Mouse (Mus musculus) adipocyte (in vitro differentiated cells): ENCODE measurements around the gene Espnl.

Experiments used
- DNase-seq: peaks from one replicate; pipeline ENCODE4 v3.0.0-alpha.2; 2016; ENCODE audit warnings: low spot score

Espnl gene

GRCm38 (mm10) chr1:91321760-91322438 lies at the start of gene Espnl:
Gene Espnl (plus strand): TSS chr1:91322075.
- no peak for DNase-seq

- DNase-seq: no peak
Observed at GRCm38 (mm10) chr1:91272260-91272659, 49.6 kb upstream of the Espnl start.

GRCm38 (mm10) chr1:91276581-91276980 lies 45.3 kb upstream of the Espnl start:
- no peak for DNase-seq

GRCm38 (mm10) chr1:91277480-91277879 lies 44.4 kb upstream of the Espnl start:
- DNase-seq: no peak

- no peak for DNase-seq
Observed at GRCm38 (mm10) chr1:91278410-91279119, 43.3 kb upstream of the Espnl start.

- DNase-seq: no peak
Observed at GRCm38 (mm10) chr1:91279126-91279525, 42.7 kb upstream of the Espnl start.

- no peak for DNase-seq
Observed at GRCm38 (mm10) chr1:91282582-91282981, 39.3 kb upstream of the Espnl start.

GRCm38 (mm10) chr1:91289375-91289774 lies 32.5 kb upstream of the Espnl start:
- no peak for DNase-seq

GRCm38 (mm10) chr1:91292101-91292825 lies 29.6 kb upstream of the Espnl start:
- no peak for DNase-seq

- DNase-seq: no peak
Observed at GRCm38 (mm10) chr1:91295544-91295943, 26.3 kb upstream of the Espnl start.

GRCm38 (mm10) chr1:91297799-91298744 lies 23.8 kb upstream of the Espnl start, which contains the start of gene Scly:
Gene Scly (plus strand): TSS chr1:91298338.
- peak; percentile 61 for DNase-seq

GRCm38 (mm10) chr1:91299026-91299706 lies 22.7 kb upstream of the Espnl start:
- no peak for DNase-seq

GRCm38 (mm10) chr1:91299707-91300426 lies 22.0 kb upstream of the Espnl start:
- peak; percentile 77 for DNase-seq

- DNase-seq: peak; percentile 50
Observed at GRCm38 (mm10) chr1:91301206-91301920, 20.5 kb upstream of the Espnl start.

GRCm38 (mm10) chr1:91302021-91302420 lies 19.9 kb upstream of the Espnl start:
- DNase-seq: peak; percentile 38

- no peak for DNase-seq
Observed at GRCm38 (mm10) chr1:91304621-91305020, 17.3 kb upstream of the Espnl start.

GRCm38 (mm10) chr1:91309366-91310085 lies 12.3 kb upstream of the Espnl start:
- no peak for DNase-seq

- DNase-seq: no peak
Observed at GRCm38 (mm10) chr1:91312273-91312672, 9.6 kb upstream of the Espnl start.

- no peak for DNase-seq
Observed at GRCm38 (mm10) chr1:91313251-91313650, 8.6 kb upstream of the Espnl start.
